Mouse (Mus musculus) left cerebral cortex, adult 2 months (tissue): ENCODE measurements at regions not wholly inside any gene's neighbourhood (a gene's known extent, or its start where the extent isn't known, plus 50 kb on each side); places are given as distances from the start of the nearest gene placed in this dataset.

Experiments
- DNase-seq, 2 experiments: peaks; one replicate each; pipeline ENCODE4 v3.0.0; 2021 to 2022; ENCODE audit warnings: low spot score in 2 of 2, mixed read lengths in 1 of 2; ENCODE audit errors: extremely low spot score in 1 of 2
- H3K27ac ChIP-seq: fragments of 200-600 bp; 2 replicates; pipeline ENCODE4 v1.8.1; 2022
- H3K4me3 ChIP-seq: fragments of 200-600 bp; 2 replicates; pipeline ENCODE4 v1.8.1; 2022
- CTCF ChIP-seq: fragments of 200-600 bp; IDR thresholded peaks from 2 replicates; pipeline ENCODE4 v1.8.1; 2022; ENCODE audit warnings: antibody characterized with exemption, mild to moderate bottlenecking, moderate library complexity
- intact Hi-C: fragments of 180-260 bp; cut with DNase I; formaldehyde crosslinking; loops from one replicate; pipeline ENCODE4 v1.15.1; 2025

GRCm38 (mm10) chr16:42675031-42675430 is 200.7 kb upstream of the Zbtb20 start:
- intact Hi-C loops, result no loop called here
- peak in 1 of 2 experiments; percentile 38 for DNase-seq
- no peak overlapping the region for H3K27ac ChIP-seq
- no peak overlapping the region for H3K4me3 ChIP-seq
- TF ChIP-seq CTCF, result no peak

GRCm38 (mm10) chr16:42666601-42667000 is 209.1 kb upstream of the Zbtb20 start:
- TF ChIP-seq CTCF, result no peak
- no peak for DNase-seq
- intact Hi-C loops, result no loop called here
- Histone ChIP-seq H3K4me3 (no peak overlapping the region), H3K27ac (no peak overlapping the region)

GRCm38 (mm10) chr16:42651904-42652732 is 223.6 kb upstream of the Zbtb20 start:
- H3K27ac ChIP-seq, result no peak overlapping the region
- no peak for TF ChIP-seq CTCF
- DNase-seq, result no peak
- intact Hi-C loops, result no loop called here
- no peak overlapping the region for H3K4me3 ChIP-seq

- DNase-seq, result no peak
- Histone ChIP-seq H3K27ac (no peak overlapping the region), H3K4me3 (no peak overlapping the region)
- intact Hi-C loops, result no loop called here
- no peak for TF ChIP-seq CTCF
Measured at GRCm38 (mm10) chr16:42649767-42650166, 225.9 kb upstream of the Zbtb20 start.

GRCm38 (mm10) chr16:42648531-42649142 is 227.0 kb upstream of the Zbtb20 start:
- Histone ChIP-seq H3K27ac (no peak overlapping the region), H3K4me3 (no peak overlapping the region)
- TF ChIP-seq CTCF, result no peak
- intact Hi-C loops, result no loop called here
- DNase-seq, result no peak

GRCm38 (mm10) chr16:42647762-42648161 is 227.9 kb upstream of the Zbtb20 start:
- intact Hi-C loops, result no loop called here
- no peak for DNase-seq

GRCm38 (mm10) chr16:42635766-42636165 is 239.9 kb upstream of the Zbtb20 start:
- no peak for TF ChIP-seq CTCF
- H3K4me3 ChIP-seq, result no peak overlapping the region
- no peak overlapping the region for H3K27ac ChIP-seq
- intact Hi-C loops, result no loop called here
- DNase-seq, result no peak

More at GRCm38 (mm10) chr16:42647762-42648161, 227.9 kb upstream of the Zbtb20 start:
- Histone ChIP-seq H3K27ac (no peak overlapping the region), H3K4me3 (no peak overlapping the region)
- no peak for TF ChIP-seq CTCF

GRCm38 (mm10) chr16:42627675-42628074 is 248.0 kb upstream of the Zbtb20 start:
- no peak overlapping the region for H3K4me3 ChIP-seq
- H3K27ac ChIP-seq, result no peak overlapping the region
- no peak for DNase-seq
- intact Hi-C loops, result no loop called here
- no peak for TF ChIP-seq CTCF

- intact Hi-C loops, result loop anchor here (1.0 to 10.0 kb wide), 4 partner anchors 47 to 289 kb away; no protein-coding TSS in a partner anchor
Measured at GRCm38 (mm10) chr16:42615920-42616319, 259.8 kb upstream of the Zbtb20 start.

GRCm38 (mm10) chr16:42612011-42612410 is 263.7 kb upstream of the Zbtb20 start:
- intact Hi-C loops, result loop anchor here (5.0 to 10.0 kb wide), 2 partner anchors 257 to 335 kb away; no protein-coding TSS in a partner anchor
- no peak for DNase-seq
- H3K27ac ChIP-seq, result no peak overlapping the region
- H3K4me3 ChIP-seq, result no peak overlapping the region
- TF ChIP-seq CTCF, result no peak

More at GRCm38 (mm10) chr16:42615920-42616319, 259.8 kb upstream of the Zbtb20 start:
- no peak overlapping the region for H3K4me3 ChIP-seq
- TF ChIP-seq CTCF, result no peak
- H3K27ac ChIP-seq, result no peak overlapping the region
- peak; percentile 51 to 74 for DNase-seq

- TF ChIP-seq CTCF, result no peak
- Histone ChIP-seq H3K27ac (no peak overlapping the region), H3K4me3 (no peak overlapping the region)
- intact Hi-C loops, result loop anchor here (2.0 to 10.0 kb wide), 3 partner anchors 138 to 176 kb away; no protein-coding TSS in a partner anchor
- DNase-seq, result peak; percentile 19 to 22
Measured at GRCm38 (mm10) chr16:42608336-42608735, 267.3 kb upstream of the Zbtb20 start.

GRCm38 (mm10) chr16:42592321-42592720 is 251.9 kb upstream of the Gap43 start:
- intact Hi-C loops, result no loop called here
- Histone ChIP-seq H3K4me3 (no peak overlapping the region), H3K27ac (no peak overlapping the region)
- no peak for TF ChIP-seq CTCF
- no peak for DNase-seq
